Mouse (Mus musculus) megakaryocyte progenitor cell, adult 5-6 weeks (primary cell): Measurements from ENCODE around the gene Olfr1085. TPM values are rescaled to one million over a fixed set of nuclear protein-coding genes. Genes with fewer than 3 reads are reported as not detected.
"Not testable (repeated sequence)": the region's sequence is repeated elsewhere in the genome, so short reads cannot be mapped to it uniquely, and the experiment has no call there.

Source experiments
- ATAC-seq: replicated peaks from 2 replicates; pipeline ENCODE4 v1.8.0; 2016; ENCODE audit warnings: mild to moderate bottlenecking, moderate TSS enrichment, inconsistent platforms; ENCODE audit not compliant: poor library complexity
- total RNA-seq, 2 experiments: library from RNA; stranded (forward) in 1 of 2; stranded (reverse) in 1 of 2; fragments of 157-497, 149-512 nt in 1 of 2; fragments of 200-1000 nt in 1 of 2; gene quantifications; 2 replicates each; pipeline versions ENCODE4 v1.2.3 to v1.2.4; 2015 to 2017

Olfr1085 gene
- total RNA-seq (2015) (not detected in 2 replicates), total RNA-seq (2017) (not detected in 2 replicates)

GRCm38 (mm10) chr2:86661919-86662318 is at the start of gene Olfr1085:
Gene Olfr1085, minus strand, starts transcription at chr2:86662019.
- ATAC-seq = no peak

GRCm38 (mm10) chr2:86698295-86698694 is 36.5 kb upstream of the Olfr1085 start, which contains the start of gene Olfr1087:
Gene Olfr1087, minus strand, starts transcription at chr2:86698395.
- no peak for ATAC-seq

- no peak for ATAC-seq
Observed at GRCm38 (mm10) chr2:86679992-86680391, 18.2 kb upstream of the Olfr1085 start, which contains the start of gene Olfr1086. Gene Olfr1086, minus strand, starts transcription at chr2:86680092.

DNA sequence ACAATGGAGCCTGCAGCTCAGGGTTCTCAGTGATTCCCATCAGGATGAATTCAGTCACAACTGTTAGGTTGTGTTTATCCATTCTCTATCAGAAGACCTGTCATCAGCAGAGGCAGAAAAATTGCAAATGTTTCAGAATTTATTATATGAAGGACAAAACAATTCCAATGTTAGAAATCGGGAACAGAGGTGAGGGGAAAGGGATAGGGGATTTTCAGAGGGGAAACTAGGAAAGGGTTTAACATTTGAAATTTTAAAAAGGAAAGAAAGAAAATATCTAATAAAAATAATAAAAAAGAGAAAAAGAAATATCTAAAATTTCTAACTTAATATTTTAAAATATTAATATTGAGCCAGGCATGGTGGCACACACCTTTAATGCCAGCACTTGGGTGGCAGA is 22.2 kb downstream of the Olfr1085 start, which contains the start of gene Olfr1084:
Gene Olfr1084 (minus strand): TSS at position 101 of the 400 bp plus-strand sequence.
- not testable (repeated sequence) for ATAC-seq

Other genes starting within 250 kb of the Olfr1085 start
- gene Olfr1061, start 248.0 kb downstream of the Olfr1085 start, total RNA-seq (2015) = not detected in 2 replicates
- not detected in 2 replicates for gene Olfr1061, start 248.0 kb downstream of the Olfr1085 start, total RNA-seq (2017)
- not detected in 2 replicates for gene Olfr1062, start 235.3 kb downstream of the Olfr1085 start, total RNA-seq (2015)
- not detected in 2 replicates for gene Olfr1062, start 235.3 kb downstream of the Olfr1085 start, total RNA-seq (2017)
- not detected in 2 replicates for gene Olfr1065, start 211.4 kb downstream of the Olfr1085 start, total RNA-seq (2015)
- gene Olfr1065, start 211.4 kb downstream of the Olfr1085 start, total RNA-seq (2017) = not detected in 2 replicates
- gene Olfr1066, start 205.8 kb downstream of the Olfr1085 start, total RNA-seq (2015) = not detected in 2 replicates
- not detected in 2 replicates for gene Olfr1066, start 205.8 kb downstream of the Olfr1085 start, total RNA-seq (2017)
- not detected in 2 replicates for gene Olfr228, start 174.6 kb downstream of the Olfr1085 start, total RNA-seq (2015)
- not detected in 2 replicates for gene Olfr228, start 174.6 kb downstream of the Olfr1085 start, total RNA-seq (2017)
- not detected in 2 replicates for gene Olfr1076, start 153.6 kb downstream of the Olfr1085 start, total RNA-seq (2015)
- not detected in 2 replicates for gene Olfr1076, start 153.6 kb downstream of the Olfr1085 start, total RNA-seq (2017)
- not detected in 2 replicates for gene Olfr1079, start 119.5 kb downstream of the Olfr1085 start, total RNA-seq (2015)
- not detected in 2 replicates for gene Olfr1079, start 119.5 kb downstream of the Olfr1085 start, total RNA-seq (2017)
- gene Olfr1080, start 103.8 kb downstream of the Olfr1085 start, total RNA-seq (2015) = not detected in 2 replicates
- gene Olfr1080, start 103.8 kb downstream of the Olfr1085 start, total RNA-seq (2017) = not detected in 2 replicates
- gene Olfr1082, start 63.1 kb downstream of the Olfr1085 start, total RNA-seq (2015) = not detected in 2 replicates
- gene Olfr1082, start 63.1 kb downstream of the Olfr1085 start, total RNA-seq (2017) = not detected in 2 replicates
- gene Olfr1084, start 22.3 kb downstream of the Olfr1085 start, total RNA-seq (2015) = not detected in 2 replicates
- not detected in 2 replicates for gene Olfr1084, start 22.3 kb downstream of the Olfr1085 start, total RNA-seq (2017)
- gene Olfr1086, start 18.1 kb upstream of the Olfr1085 start, total RNA-seq (2015) = not detected in 2 replicates
- gene Olfr1086, start 18.1 kb upstream of the Olfr1085 start, total RNA-seq (2017) = not detected in 2 replicates
- gene Olfr1087, start 36.4 kb upstream of the Olfr1085 start, total RNA-seq (2015) = not detected in 2 replicates
- gene Olfr1087, start 36.4 kb upstream of the Olfr1085 start, total RNA-seq (2017) = not detected in 2 replicates
- not detected in 2 replicates for gene Olfr1089, start 71.7 kb upstream of the Olfr1085 start, total RNA-seq (2015)
- gene Olfr1089, start 71.7 kb upstream of the Olfr1085 start, total RNA-seq (2017) = not detected in 2 replicates
- gene Olfr1090, start 97.0 kb upstream of the Olfr1085 start, total RNA-seq (2015) = not detected in 2 replicates
- gene Olfr1090, start 97.0 kb upstream of the Olfr1085 start, total RNA-seq (2017) = not detected in 2 replicates
- not detected in 2 replicates for gene Olfr1093, start 120.5 kb upstream of the Olfr1085 start, total RNA-seq (2015)
- not detected in 2 replicates for gene Olfr1093, start 120.5 kb upstream of the Olfr1085 start, total RNA-seq (2017)
- gene Olfr141, start 148.0 kb upstream of the Olfr1085 start, total RNA-seq (2015) = not detected in 2 replicates
- not detected in 2 replicates for gene Olfr141, start 148.0 kb upstream of the Olfr1085 start, total RNA-seq (2017)
- gene Olfr1094, start 162.6 kb upstream of the Olfr1085 start, total RNA-seq (2015) = not detected in 2 replicates
- not detected in 2 replicates for gene Olfr1094, start 162.6 kb upstream of the Olfr1085 start, total RNA-seq (2017)
- gene Olfr1095, start 189.7 kb upstream of the Olfr1085 start, total RNA-seq (2015) = not detected in 2 replicates
- gene Olfr1095, start 189.7 kb upstream of the Olfr1085 start, total RNA-seq (2017) = not detected in 2 replicates
- not detected in 2 replicates for gene Gm13723, start 212.8 kb upstream of the Olfr1085 start, total RNA-seq (2015)
- not detected in 2 replicates for gene Gm13723, start 212.8 kb upstream of the Olfr1085 start, total RNA-seq (2017)
- not detected in 2 replicates for gene Olfr1097, start 230.2 kb upstream of the Olfr1085 start, total RNA-seq (2015)
- gene Olfr1097, start 230.2 kb upstream of the Olfr1085 start, total RNA-seq (2017) = not detected in 2 replicates